Mouse (Mus musculus) lung, postnatal 25 days (tissue): Measurements from ENCODE around the gene Pithd1.
A peak's percentile ranks its signal among the peaks of the same experiment; 100 is the strongest.

Experiments
- DNase-seq: peaks from one replicate; pipeline ENCODE4 v3.0.0; 2022; ENCODE audit warnings: low spot score

Pithd1 gene

DNA sequence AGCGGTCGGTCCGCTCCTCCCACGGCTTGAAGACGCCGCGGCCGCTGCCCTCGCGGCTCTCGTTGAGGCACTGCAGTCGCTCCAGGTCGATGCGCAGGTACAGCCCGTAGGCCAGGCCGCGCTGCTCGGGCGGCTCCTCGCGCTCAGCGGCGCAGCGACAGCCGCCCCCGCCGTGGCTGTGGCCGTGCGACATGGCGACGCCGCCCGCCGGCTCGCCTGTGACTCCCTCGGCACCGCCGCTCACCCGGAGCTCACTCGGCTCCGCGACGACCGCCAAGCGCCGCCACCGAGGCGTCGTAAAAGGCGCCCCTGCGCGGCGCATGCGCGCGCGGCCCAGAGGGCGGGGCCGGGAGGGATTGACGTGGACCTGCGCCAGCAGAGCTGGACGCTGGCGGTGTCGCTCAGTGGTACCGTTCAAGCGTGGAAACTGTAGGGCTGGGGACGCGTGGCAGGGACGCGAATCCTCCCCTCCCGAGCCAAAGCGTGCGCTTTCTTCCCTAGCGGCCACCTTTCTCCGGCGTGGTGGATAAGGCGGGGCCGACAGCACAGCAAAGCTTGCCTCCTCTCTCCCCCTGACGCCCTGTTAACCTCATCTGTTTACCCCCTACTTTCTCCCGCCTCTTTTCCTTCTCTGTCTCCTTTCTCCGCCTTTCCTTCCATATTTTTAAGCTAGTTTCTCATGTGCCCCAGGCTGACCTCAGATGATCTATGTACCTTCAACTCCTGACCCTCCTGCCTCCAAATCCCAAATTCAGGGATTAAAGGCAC, at the start of gene Pithd1:
Pithd1 (minus strand) TSS at position 322 of the 768 bp plus-strand sequence.
- peak; percentile 92 for DNase-seq

DNA sequence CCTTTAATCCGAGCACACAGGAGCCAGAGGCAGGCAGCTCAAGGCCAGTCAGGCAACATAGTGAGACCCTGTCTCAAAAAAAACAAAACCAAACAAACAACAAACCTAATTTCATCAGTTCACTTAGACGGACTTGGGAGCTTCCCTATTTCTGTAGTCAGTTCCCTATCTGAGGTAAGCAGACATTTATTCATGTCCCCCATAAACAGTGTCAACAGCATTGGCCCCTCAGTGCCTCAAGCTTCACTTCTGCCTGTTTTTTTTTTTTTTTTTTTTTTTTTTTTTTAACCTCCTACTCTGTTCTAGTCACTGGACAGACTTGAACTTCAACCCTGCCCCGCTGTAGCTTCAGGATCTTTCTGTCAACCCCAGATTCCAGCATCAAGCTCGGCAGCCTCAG, 48.0 kb upstream of the Pithd1 start:
- DNase-seq, result no peak

DNA sequence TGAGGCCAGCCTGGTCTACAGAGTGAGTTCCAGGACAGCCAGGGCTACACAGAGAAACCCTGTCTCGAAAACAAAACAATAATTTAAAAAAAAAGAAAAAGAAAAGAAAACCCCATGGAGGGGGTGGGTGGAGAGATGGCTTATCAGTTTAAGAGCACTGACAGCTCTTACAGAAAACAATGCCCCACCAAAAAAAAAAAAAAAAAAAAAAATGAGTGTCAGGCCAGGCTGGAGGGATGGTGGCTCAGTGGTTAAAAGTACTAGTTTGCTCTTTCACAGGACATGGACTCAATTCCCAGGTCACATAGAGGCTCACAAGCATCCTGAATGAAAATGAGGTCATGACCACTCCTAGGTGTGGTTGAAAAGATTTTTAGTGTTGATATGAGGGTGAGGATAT, 46.2 kb upstream of the Pithd1 start:
- no peak for DNase-seq

DNA sequence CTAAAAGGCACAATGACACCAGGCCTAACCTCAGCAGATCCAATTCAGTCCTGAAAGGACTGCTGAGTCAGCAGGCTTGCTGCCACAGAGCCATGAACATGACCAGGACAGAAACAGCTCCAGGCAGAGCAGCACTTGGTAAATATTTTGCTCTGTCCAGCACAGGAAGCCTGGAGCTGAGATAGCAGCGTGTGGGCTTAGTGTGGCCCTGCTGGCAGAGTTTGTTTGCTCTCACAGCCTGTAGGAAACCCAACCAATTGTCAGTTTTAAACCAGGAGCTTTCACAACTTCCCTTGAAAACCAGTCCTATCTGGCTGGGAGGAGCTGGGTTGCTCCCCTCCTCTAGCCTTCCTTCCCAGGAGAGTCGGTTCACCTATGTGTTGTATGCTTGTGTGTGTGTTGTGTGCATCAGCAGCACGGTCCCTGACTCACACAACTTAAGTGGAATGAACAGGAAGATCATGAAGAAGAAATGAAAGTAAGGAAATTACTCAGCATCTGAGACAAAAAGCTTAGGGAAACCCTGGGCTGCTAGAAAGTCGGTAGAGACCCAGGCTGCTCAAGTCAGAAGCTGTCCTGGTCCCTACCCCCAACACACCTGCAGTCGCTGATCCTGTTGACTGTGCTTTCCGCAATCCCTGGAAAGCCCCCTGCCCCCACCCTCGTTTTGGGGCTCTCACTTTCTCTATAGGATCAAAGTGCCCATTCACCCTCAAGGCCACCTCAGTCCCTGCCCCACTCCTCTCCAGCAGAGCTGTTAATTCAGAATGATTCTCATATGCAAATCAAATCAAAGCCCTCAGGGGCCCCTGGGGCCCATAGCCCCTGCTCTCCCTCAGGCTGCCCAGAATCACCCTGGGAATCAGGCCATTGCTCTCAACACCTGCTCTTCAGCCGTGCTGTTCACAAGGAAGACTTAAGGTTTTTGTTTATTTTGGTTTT, 44.2 kb upstream of the Pithd1 start:
- peak; percentile 14 for DNase-seq

DNA sequence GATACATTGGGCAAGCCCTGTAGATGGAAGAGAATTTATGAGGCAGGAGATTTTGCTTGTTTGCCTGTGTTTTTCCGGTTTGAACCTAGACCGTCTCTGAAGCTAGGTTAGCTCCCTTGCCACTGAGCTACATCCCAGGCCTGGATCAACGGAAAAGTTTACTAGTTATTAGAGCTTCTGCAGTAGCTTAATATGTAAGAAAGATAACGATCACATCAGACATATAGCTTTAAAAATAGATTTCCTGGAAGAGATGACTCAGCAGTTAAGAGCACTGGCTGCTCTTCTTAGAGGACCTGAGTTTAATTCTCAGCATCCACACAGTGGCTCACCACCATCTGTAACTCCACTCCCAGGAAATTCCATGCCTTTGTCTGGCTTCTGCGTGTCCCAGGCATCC, 41.6 kb upstream of the Pithd1 start:
- no peak for DNase-seq

DNA sequence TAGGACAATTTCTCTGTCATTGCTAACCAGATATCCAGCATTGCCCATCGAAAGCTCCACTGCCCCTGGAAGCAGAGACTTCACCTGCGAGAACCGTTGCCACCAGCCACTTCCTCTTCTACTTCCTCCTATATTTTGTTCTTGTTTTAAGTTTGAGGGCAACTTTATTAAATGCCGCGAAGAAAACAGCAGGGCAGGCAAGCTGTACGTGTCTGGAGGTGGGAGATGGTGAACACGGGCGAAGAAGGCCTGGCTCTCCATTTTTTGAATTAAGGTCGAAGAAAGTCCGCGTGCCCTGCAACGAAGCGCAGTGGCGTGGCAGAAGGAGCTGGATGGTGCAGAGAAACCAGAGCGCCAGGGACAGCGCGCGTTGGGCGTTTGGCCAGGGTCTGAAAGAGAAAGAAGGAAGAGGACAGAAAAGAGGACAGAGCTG, 41.1 kb upstream of the Pithd1 start:
- DNase-seq, result peak; percentile 12

DNA sequence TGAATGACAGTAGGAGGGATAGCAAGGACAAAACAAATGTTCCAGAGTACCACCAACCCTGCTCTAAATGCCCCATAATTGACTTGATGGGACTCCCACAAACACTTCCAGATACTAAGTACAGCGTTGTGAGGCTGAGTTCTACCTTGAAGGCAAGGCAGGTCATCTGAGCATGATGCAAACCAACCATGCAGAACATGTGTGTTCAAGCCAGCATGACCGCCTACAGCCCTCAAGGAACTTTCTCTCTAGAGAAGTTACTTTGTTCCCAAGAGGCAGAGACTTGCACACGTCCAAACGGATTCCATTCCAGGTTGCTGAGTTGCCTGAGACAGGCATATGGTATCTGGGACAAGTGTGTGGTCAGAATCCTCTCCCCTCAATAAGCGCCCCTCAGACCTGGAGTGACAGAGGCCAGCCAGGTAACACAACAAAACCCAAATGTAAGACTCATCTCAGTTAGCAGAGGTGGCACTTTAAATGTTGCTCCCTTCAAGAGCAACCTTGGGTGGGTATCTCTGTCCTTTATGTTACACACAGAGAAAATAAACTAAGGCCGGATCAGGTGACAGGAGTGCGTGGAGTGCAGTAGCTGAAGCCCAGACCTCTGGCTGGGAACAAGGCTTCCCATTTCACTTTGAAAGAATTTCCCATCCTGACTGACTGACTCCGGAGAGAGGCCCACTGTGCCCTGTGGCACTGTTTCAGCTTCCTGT, 40.5 kb upstream of the Pithd1 start:
- DNase-seq, result no peak

DNA sequence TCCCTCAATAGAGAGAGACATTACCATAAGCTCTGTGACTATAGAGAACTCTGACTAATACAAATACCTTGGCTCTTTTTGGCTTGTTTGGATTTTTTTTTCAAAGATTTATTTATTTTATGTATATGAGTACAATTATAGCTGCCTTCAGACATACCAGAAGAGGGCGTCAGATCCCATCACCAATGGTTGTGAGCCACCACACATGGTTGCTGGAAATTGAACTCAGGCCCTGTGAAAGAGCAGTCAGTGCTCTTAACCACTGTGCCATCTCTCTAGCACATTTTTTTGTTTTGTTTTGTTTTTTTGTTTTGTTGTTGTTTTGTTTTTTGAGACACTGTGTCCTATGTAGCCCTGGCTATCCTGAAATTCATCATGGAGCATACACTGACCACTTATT, 38.3 kb upstream of the Pithd1 start:
- no peak for DNase-seq

DNA sequence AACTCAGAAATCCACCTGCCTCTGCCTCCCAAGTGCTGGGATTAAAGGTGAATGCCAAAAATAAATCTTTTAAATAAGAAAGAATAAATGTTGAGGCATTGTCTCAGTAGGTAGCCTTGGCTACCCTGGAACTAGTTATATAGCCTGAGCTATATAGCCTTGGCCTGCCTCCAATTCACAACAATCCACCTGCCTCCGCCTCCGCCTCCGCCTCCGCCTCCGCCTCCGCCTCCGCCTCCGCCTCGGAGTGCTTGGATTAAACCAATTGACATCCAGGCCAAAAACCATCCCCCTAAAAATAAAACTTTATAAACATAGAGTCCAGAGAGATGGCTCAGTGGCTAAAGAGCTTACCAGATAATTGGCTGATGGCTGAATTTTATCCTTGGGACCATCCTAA, 35.9 kb upstream of the Pithd1 start:
- DNase-seq, result no peak

DNA sequence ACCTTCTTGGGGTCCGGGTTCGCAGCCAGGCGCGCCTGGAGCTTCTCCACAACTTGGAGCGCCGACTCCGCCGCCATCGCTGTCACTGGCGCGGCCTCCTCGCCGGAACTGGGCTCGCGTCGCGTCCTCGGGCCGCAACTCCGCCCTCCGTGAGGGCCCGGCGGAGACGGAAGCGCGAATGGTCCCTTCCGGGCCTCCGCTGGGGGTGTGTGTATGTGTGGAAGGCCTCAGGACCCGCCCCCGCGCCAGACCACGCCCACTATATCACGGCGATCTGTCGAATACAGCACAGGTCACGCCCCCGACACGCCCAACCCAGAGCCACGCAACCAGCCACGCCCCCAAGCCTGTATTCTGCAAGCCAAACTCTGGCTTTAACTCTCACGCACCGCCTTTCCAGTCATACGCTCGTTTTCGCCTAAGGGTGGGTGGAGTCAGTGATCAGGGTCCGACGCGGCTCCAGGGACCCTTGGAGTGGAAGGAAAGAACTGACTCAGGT, 34.5 kb upstream of the Pithd1 start, which contains the start of gene Eloa:
Eloa (minus strand) TSS at position 215 of the 499 bp plus-strand sequence.
- DNase-seq, result peak; percentile 100

DNA sequence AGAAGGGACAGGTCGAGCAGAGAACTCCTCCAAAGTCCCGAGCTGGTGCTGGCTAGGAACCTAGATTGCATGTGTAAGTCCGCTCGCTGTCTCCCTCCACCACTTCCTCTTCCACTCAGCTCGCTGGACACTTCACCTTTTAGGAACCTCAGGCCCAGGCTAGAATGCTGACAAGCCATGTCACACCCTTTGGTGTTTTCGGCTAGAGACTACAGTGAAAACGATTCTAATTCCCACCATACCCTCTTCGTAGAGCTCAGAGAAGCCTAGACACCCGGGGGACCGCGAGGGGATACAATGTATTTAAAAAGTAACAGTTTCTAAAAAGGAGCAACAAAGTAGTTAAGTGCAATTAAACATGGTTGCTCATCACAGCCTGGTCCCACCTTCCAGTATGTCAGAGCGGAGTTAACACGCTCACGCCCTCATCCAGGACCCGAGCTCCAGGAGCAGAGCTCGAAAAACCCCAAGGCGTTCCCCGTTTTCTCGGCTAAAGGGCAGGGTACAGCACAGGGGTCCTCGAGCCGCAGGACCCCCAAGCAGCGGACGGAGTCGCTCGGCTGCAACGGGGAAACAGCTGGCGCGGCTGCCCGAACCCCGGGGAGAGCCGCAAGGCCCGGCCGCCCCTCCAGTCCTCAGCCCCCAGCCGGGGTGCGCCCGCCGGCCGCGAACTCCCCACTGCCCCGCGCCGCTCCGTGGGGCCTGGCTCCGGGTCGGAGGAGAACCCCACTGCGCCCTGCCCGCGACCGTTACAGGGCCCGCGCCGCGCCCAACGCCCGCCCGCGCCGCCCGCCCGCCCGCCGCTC, 33.9 kb upstream of the Pithd1 start:
- peak; percentile 47 for DNase-seq

DNA sequence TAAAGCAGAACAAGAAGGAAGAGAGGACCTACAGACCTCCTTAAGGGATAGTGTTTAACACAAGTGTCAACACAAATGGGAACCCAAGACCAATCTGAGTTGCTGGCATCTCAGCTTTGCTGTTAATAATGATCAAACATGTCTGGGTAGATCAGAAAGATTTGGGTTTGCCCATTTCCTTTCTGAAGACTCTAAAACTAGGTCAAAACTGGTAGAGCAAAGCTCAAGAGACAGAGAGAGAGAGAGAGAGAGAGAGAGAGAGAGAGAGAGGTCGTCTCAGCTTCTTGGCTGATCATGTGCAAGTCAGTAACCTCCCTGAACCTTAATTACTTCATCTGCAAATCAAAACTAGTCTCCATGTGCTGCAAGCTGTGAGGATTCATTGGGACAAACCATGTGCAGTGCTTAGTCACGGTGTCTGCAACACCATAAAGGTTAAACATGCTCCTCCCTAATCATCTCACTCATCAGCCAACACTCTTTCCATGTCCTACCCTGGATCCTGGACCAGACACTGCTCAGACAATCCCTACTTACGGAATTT, 29.1 kb upstream of the Pithd1 start:
- DNase-seq, result no peak

DNA sequence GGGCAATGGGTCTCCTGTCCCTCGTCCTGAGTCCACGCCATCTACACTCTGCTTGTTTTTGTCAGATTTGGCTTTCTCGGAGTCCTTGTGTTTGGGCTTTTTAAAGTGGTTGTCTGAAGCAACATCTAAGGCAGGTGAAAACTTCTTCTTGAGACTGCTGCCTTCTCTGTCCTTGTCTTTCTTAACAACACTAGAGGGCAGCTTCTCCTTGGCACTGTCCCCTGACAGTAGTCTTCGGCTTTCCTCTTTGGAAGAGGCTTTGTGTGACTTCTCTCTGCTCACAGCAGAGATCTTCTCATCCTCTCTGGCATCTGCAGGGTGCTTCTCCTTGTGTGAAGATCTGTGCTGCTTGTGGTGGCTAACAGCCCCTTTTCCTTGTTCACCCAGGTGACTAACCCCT, 23.5 kb upstream of the Pithd1 start:
- DNase-seq, result no peak

DNA sequence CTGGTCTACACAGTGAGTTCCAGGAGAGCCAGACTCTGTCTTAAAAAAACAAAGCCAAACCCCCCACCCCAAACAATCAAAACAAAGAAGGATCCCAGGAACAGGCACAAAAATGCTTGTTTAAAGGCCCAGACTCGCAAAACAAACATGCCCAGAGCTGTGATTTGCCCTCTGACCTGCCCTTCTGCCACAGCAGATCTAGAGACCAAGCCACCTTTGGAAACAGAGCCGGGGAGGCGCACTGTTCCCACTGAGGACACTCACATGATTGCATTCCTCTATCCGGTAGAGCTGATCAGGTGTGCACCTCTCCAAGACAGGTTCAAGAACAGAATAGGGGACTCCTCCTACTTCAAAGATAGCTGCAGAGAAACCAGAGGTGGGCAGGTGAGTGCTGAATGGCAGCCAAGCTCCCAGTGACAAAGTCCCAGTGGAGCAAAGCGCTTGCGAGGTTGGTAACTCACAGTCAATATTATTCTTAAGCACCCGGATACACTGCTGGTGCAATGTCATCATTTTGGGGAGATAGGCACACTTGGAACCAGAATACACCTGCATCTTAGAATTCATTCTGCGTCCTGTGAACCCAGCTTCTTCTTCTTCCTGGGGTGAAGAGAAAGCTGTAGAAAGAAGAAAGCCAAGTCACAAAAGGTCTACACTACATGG, 21.9 kb upstream of the Pithd1 start:
- DNase-seq, result no peak

DNA sequence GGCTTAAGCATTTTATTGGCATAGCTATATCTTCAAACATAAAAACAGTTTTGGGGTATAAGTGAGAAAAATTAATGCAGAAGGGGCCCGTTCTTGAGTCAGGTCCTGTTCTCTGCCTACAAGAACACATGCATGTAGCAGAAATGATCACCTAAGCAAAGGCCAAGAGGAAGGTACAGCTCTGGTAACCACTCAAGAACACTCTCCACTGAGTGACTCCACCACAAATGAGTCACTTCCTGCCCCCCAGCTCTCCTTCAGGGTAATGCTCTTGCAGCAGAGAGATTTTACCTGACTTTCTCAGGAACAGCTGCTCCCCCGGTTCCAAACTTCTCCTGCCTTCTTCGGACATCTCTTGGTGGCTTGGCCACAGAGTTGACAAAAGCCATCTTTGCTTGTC, 19.8 kb upstream of the Pithd1 start:
- peak; percentile 10 for DNase-seq

DNA sequence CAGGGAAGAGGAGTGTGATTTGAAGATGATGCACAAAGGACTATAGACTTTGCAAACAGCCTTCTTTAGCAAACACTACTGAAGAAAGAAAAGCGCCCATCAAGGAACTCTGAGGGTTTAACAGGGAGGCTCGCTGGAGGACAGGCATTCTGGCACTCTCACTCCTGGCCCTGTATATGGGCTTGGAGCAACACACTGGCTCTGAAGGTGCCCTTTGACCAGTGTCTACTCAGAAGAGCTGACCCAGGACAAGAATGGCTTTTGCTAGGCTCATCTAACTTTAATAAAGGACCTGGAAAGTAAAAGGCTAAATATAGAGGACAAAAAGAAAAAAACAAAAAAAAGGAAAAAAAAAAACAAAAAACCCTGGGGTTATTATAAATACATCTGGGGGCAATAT, 17.9 kb upstream of the Pithd1 start:
- DNase-seq, result no peak

DNA sequence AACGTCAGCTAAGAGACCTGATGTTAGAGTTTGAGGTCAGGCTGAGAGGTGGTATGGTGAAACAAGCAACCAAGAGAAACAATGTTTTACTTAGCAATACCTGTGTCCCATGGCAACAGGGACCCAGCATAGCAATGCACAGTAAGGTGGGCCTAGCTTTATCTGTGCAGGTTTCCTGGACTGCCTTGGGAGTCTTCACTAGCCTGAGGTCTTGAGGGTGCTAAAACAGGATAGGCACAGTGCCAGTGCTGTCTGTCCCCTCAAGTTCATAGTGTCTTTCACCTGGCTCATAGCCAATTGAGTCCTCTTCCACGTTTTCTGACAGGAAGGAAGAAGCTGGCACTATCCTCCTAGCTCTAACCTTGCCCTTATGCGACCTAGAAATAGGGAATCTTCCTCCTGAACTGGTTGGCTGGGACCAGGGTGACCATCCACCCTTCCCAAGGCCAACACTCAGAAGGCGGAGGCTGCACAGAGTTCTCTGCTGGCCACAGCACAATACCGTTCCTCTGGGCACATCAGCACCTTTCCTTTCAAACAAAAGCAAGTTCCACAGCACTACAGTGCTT, 17.1 kb upstream of the Pithd1 start:
- no peak for DNase-seq

DNA sequence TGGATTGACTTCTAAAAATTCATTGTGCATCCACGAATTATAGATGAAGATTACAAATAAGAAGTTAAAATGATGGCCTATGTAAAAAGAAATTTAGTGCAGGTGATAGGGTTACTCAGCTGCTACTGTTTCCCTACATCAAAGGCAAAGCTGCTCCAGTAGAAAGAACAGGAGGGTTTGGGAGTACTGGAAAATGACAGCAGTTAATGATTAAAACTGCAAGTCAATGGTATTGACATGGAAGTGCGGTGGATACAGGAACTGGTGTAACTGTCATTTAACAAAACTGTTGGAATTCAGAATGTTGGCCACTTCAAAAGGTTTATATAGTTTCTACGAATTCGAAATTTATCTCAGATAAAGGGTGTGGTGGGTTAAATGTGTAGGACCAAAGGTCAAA, 8.1 kb upstream of the Pithd1 start:
- DNase-seq, result no peak

DNA sequence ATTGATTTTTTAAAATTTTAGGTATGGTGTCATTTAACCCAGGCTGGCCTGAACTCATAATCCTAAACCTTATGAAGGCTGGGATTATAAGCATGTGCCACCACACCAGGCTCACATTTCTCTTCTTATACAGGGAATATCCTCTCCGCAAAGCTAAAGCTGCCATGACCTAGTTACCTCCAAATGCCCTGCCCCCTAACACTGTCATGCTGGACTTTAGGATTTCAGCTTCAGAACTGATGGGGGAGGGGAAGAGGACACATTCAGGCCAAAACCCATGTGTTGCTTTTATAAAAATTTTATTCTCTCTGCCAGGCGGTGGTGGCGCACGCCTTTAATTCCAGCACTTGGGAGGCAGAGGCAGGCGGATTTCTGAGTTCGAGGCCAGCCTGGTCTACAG, 6.9 kb upstream of the Pithd1 start:
- DNase-seq, result no peak

DNA sequence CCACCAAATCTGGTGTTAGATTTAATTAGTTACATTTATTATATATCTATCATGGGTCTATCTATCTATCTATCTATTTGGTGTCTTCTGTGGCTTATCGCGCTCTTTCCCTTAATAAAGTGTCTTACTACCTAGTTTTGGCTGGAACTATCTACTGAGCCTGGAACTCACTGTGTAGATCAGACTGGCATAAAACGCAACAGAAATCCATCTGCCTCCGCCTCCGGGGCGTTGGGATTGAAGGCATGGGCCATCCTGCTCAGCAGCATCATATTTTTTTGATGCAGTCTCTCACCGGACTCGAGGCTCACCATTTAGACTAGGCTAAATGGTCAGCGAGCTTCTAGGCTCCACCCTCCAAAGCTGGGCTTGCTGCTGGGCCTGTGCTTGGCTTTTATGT, 650 bp upstream of the Pithd1 start:
- DNase-seq, result no peak
